Mouse (Mus musculus) WW6 (cell line): ENCODE data around the gene Iyd.
"Not testable (repeated sequence)": the region's sequence is repeated elsewhere in the genome, so short reads cannot be mapped to it uniquely, and the experiment has no call there.

Source experiments
- DNase-seq: peaks from one replicate; pipeline ENCODE4 v3.0.0-alpha.2; 2013; ENCODE audit warnings: low read depth, low spot score

Gene Iyd

DNA sequence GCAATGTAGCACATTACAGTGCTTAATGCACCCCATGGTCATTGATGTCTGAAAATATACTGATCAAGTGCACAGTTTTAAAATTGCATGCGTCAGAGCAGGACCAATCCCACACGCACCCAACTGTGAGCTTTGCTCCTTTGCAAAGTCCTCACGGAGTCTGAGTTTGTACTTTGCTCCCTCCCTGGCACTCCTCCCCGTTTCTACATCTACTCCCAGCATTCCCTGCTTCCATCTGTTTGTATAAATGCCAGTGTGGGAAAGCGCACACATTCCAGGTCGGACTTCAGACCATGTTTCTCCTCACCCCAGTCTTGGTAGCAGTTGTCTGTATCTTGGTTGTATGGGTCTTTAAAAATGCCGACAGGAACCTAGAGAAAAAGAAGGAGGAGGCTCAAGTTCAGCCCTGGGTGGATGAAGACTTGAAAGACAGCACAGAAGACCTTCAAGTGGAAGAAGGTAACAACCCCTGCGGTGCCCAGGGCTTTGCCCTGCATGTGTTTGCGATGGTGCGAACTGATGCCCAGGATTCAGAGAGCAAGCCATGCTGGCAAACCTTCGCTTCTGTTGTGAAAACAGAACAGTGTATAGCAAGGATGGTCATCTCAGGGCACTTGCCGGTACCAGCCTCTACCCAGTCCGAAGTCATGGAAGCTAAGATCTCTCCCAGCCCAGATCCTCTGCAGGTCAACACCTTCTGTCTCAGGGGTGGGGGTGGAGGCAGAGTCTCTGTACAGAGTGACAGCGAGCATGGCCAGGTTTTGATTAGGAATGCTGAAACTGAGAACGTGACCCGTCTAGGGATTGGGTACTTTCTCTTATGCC, at the start of gene Iyd:
Gene Iyd, plus strand, starts transcription at position 238 of the 825 bp plus-strand sequence.
- no peak for DNase-seq

DNA sequence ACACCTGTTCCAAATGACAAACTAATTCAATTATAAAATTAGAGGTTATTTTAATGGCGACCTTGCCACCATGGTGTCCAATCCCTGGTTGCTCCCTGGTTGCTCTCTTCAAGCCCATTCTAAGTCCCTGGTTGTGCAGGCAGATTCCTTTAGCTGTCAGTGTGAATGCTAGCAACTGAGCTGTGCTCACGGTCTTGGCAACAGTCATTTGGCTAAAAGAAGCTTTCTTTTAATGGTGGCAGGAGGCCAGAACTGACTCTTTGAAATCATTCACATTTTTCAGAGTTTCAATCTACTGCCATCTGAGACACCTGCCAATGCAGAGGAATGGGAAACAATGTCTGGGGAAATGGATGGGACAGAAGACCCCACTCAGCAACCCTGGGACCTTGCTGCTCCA, 43.2 kb upstream of the Iyd start:
- DNase-seq = no peak

DNA sequence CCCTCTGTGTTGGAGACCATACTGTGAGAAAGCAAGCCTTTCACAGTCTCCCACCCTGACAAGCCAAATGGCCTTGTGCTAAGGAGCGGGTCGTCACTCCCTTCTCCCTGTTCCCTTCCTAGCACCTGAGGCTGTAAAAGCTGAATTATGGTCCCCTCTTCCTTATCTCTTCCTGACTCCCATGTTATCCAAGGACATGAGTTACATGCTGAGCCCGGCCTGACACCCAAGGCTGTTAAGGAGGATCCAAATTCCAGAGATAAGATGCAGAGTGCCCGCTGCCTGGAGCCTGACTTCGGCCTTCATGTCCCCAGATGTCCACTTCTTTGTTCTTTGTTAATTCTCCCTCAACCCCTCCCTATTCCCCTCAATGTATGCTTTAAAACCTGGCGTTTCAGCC, 39.2 kb upstream of the Iyd start:
- not testable (repeated sequence) for DNase-seq

DNA sequence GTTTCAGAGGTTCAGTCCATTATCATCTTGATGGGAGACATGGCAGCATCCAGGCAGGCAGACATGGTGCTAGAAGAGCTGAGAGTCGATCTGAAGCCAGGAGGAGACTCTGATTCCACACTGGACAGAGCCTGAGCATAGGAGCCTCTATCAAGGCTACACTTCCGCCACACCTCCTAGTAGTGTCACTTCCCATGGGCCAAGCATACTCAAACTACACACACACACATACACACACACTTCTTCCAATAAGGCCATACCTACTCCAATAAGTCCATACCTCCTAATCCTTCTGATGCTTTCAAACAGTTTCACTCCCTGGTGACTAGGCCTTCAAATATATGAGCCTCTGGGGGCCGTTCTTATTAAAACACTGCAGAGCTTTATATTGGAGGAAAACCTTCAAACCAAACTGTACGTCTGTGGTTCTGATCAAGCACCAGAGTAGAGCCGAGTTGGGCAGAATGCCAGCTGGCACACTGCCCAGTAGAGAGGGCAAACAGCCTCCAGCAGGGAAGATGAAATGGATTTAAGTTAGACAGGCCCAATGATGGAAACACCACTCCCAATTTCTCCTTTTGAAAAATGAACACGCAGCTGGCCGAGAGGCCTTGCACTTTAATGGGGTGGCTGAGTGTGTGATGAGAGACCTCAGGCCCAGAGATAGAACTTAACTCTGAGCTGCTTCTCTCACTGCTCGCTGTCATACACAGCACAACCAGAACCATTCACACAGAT, 32.4 kb upstream of the Iyd start:
- DNase-seq = no peak

DNA sequence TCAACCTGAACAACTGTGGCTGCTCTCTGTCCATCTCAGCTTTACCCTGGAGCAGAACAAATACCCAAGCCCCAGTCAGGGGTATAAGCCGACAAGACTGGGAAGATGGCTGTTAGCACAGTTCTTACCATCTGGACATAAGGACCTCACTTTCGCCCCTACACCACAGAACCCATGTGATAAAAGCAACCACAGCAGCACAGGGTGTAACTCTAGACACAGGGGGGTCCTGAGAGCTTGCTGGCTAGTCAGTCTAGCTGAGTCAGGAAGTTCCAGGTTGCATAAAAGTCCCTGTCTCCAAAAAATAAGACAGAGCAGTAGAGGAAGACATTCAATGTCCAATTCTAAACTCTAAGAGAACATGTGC, 31.8 kb upstream of the Iyd start:
- no peak for DNase-seq

DNA sequence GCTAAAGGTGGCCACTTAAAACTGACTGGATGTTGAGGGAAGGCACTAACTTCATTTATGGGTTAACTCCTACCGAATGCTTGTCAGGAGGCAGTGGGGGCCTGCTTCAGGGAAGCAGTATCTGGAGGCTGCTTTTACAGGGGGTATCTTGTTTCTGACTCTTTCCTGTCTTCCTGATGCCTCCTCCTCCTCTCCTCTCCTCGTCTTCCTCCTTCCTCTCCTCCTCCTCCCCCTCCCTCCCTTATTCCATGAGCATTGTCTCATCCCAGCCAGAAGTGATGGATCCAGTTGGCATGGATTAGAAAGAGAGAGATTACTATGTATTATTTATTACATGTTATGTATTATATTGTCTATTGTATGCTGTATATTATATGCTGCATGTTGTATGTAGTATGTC, 31.3 kb upstream of the Iyd start:
- DNase-seq = no peak

DNA sequence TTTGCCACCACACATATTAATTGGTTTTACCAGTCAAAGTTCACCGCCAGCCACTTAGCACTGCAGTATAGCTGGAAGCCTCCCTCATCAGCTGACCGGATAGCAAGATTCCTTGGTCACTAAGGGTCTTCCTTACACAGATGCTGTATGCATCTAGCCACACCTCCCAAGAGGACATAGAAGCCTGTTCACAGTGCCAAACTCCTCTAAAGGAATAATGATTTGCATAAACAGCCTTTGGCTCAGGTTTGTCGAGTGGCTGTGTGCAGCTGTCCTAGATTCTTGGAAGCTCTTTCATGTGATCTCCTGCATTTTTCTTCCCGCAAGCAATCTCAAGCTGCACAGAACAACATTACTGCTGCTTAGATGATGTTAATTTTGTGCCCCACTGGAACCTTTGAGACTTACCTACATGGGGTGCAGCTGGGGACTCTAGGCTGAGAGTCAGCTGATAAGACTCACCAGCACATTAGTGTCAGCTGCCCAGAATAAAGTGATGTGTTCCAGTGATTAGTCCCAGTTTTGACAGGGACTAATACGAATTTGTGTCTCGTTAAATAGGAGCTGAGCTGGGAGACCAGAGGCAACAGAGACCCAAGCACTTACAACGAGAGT, 30.3 kb upstream of the Iyd start:
- DNase-seq = no peak

DNA sequence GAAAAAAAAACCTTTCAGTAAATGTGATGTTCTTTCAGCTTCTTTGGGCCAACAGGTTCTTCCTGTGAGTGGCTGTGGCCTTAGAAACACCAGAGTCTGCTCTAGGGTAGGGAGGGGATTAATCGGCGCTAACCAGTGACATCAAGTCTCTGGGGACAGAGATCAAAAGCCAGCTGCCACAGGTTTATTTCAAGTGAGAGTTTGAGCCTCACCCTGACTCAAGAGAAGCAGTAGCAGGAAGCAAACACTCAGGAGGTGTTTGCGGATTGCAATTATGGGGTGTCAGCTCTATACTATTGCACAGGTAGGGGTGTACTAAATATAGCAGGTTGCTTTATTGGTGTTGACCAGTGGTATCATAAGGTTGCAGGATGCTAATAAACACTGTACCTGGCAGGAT, 29.6 kb upstream of the Iyd start:
- no peak for DNase-seq

DNA sequence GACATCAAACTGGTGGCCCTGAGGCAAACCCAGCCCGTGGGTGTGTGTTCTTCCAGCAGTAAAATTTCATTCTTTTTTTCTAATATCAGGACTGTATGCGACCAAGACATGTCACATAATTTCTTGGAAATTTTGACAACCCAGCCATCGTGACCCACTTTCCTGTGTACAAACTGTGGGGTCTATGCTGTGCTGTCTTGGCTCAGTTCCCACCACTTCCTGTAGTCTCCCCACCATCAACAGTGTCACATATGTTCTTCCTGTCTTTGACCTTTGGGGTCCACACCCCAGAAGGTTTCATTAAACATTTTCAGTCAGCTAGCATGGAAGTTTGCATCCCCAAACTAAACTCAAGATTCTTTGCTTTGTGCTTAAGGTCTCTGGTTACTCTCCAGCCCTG, 28.6 kb upstream of the Iyd start:
- DNase-seq = no peak

DNA sequence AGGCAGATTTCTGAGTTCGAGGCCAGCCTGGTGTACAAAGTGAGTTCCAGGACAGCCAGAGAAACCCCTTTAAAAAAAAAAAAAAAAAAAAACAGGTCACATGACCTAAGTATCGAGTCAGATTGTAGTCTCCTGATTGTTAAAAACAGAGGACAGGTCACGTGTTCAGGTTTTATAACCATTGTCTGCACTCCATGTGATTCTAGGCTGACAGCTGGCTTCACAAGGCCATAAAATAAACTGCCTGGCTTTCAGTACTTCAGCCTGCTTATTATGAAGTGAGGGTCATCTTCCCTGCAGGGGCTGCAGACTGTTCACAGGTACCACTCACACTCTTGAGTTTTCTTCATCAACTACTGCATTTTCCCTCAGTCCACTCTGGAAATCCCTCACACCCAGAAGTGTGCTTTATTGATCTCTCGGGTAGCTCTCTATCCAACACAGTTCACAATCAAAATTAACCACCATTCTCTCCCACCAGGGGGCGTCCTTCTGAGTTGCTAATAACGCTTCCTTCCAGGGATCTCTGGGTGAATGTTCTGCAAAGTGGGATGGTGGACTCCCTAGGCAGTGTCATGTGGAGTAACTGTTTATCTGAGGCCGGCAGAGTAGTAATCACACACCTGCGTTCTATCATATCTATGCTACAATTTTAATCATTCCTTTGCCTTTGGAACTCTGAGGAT, 27.3 kb upstream of the Iyd start:
- DNase-seq = no peak

DNA sequence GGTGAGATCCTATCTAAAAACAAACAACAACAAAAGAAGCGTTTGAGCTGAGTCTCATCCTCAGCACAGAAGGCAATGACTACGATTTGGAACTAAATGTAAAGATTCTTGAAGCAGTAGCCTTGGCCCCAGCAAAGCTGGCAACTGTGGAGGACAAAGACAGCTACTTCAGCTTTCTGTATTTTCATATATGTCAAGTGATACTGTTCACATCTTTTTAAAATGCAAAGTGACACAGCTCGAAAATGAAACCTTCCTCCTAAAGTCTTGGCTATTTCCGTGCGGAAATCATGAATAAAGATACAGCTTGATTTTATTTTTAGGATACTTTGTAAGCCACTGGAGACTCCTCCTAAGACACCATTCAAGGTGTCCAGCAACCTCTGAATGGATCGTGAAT, 26.1 kb upstream of the Iyd start:
- DNase-seq = no peak

DNA sequence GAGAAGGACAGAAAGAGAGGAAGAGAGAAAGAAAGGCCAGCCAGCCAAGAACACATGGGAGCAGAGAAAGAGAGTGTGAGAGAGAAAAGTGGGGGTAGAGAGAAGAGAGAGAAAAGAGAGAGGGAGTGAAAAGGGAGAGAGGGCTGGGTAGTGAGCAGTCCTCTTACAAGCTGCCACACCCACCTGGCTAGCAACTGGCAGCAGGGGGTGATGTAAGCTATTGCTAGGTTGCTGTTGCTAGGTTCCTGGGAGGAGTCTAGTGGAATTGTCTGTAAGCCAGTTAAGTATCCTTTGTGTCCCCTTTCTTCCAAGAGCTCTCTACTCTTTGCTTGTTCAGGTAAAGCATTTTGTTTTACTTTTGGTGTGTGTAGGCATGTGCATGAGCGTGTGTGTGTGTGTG, 25.4 kb upstream of the Iyd start:
- no peak for DNase-seq

DNA sequence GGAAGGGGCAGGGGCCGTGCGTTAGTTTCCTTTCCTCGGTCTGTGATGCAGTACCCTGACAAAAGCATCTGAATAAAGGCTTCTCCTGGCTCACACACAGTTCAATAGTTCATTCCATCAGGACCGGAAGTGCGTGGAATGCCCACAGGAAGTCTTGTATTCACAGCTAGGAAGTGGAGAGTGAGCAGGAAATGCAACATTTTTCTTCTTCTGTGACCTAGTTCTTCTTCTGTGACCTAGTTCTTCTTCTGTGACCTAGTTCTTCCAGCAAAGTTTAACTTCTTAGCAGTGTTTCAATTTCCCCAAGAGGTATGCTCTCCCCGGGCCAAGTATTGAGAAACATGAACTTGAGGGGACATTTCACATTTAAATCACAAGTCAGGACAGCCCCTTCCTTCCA, 23.6 kb upstream of the Iyd start:
- no peak for DNase-seq

DNA sequence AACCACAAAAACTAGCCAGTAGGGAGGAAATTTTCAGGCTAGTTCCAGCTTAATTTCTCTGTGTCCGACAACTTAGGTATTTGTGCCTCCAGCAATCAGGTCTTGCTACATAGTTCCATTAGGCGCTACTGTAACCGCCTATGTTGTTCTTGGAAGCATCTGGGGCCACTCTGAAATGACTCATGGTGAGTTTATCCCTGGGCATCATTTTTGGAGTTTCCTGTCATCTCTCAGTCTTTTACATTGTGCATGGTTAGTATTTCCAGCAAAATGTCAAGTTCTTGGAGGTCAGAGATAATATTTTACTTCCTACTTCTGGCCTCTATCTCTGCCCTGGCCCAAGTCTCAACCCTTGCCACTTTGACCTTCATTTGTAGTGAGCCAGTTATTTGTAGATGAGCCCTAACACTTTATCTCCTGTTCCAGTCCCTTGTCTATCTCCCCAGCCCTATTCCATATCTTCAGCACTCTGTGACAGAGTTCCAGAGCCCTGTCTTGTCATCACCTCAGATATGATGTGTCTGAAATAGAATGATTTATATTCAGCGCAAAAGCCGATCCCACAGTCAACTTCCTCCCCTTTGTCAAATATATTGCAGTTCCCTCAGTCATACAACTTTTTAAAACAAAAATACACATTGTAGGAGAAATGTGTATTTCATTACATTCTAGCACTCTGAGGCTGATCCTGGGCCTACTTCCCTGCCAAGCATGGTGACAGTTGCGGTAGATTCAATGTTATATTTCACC, 16.8 kb upstream of the Iyd start:
- no peak for DNase-seq

DNA sequence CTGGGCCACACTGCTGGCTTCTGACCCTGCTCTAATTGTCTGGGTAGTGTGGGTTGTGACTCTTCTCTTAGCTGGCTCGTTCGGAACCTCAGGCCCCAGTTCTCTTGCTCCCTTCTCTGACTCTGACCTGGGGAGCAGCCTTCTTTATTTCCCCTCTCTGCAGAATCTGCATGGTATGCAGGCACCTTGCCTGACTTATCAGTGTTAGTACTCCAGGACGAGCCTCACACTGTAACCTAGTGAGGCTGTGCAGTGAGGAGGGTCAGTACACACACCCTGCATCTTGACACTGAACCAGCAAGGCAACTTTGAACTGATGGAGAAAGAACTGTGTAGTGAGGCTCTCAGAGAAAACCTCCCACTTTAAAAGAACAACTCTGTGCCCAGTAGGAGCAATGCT, 15.5 kb upstream of the Iyd start:
- no peak for DNase-seq

DNA sequence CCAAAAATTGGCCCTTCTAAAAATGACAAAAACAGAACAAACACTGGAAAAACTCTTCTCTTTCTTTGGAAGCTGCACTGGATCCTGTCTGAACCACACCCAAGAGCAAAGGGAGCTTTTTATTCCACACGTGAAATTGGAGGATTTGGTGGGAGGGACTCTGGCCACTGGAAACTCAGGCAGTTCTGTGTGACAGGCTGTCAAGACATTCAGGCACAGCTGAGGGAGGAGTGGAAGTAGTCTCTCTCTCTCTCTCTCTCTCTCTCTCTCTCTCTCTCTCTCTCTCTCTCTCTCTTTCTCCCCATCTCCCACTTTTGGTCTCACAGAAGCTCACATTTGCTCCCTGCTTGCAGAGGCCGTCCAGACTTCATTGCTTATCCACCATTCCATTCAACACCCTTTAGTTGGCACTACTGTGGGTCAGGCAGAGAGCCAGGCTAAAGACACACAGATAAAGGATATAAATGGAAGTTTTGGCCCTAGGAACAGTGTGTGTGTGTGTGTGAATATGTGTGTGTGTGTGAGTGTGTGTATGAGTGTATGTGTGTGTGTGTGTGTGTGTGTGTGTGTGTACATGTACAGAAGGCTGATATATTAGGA, 14.5 kb upstream of the Iyd start:
- DNase-seq = no peak

DNA sequence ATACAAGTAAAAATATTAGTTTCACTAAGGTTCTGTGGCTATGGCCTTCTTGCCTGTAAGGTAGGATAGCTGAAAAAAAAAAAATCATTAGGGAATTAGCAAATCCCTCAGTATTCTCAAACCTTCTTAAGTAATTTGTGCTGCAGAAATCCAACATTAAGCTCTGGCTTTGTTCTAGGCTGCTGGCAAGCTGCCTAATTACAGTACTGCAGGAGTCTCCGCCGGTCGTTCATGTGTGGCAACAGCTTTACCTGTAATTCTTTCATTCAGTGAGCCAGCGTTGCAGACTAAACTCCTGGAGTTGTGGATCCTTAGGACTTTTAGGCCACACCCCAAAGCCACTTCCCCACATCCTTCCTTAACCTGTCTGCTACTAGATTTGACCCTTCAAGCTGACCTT, 10.2 kb upstream of the Iyd start:
- no peak for DNase-seq

DNA sequence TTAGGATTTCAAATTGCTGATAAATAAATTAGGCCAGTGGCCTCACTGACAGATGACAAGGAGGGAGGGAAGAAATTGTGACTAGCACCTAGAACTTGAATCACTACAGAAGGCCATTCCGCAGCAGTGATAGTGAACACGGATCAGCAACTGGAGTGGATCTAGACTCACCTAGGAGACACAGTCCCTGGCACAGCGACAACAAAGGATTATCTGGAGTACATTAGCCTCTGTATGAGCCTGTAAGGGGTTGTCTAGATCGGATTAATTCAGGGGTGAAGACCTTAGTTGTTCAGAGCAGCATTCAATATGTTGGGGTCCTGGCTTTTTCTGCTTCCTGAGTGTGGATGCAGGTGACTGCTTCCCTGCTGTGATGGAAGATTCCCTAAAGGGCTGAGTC, 9.4 kb upstream of the Iyd start:
- no peak for DNase-seq

DNA sequence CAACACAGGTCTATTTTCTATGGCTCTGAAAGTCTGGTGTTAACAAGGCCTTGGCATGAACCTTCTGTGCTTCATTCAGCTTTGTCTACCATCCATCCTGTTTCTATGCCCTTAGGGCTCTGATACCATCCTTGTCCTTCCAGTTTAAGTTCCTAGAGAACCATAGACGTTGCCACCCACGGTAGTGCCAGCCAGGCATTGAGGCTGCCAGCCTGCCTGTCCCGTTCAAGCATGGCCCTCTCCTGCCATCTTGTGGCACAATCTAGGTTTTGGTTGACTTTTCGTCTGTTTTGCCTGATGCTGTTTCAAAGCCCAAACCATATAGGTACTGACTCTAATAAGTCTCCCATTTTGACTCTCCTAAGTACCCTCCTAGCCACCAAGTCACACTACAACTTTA, 8.7 kb upstream of the Iyd start:
- DNase-seq = peak; percentile 5

DNA sequence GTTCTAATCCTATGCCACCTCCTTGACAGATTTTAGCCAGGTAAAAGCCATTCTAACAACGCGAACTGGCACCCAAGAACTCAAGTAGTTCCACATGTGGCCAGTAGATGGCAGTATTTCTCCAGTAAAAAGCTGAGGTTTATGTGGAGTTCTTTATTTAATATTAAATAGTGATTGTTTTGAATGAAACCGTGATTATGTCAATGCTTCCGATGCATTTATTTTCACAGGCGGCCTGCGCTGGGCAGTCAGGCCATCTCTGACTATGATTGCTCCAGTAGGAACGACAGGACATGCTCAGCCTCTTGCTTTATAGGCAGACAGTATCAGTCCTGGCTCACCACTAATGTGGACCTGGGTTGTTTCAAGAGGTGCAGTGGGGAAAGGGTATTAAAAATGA, 5.6 kb upstream of the Iyd start:
- no peak for DNase-seq

DNA sequence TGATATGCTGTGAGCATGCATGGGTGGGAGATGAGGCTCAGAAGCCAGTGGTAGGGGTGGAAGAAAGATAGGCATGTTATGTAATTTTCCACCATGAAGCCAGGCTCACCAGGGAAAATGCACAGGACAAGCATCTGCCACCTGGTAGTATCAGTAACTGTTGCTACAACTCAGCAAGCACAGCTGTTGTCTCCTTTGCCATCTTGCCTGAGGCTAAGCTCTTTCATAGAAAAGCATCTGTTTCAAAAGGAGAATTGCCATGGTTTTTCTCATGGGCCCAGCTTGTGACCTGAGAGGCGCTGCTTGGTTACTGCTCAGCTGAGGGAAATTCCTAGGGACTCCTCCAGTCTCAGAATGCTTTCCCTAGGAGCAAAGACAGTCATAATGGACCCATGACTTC, 3.7 kb upstream of the Iyd start:
- DNase-seq = no peak
